Mouse (Mus musculus) testis, postnatal 10 days (tissue): Measurements from ENCODE around the gene Mul1.
A peak's percentile ranks its signal among the peaks of the same experiment; 100 is the strongest.

Experiments used
- DNase-seq: peaks from one replicate; pipeline ENCODE4 v3.0.0; 2021; ENCODE audit warnings: low spot score

Mul1 gene

GRCm38 (mm10) chr4:138440062-138440461 lies 5.6 kb downstream of the Mul1 start:
- no peak for DNase-seq

GRCm38 (mm10) chr4:138444941-138445340 lies 10.5 kb downstream of the Mul1 start:
- no peak for DNase-seq

GRCm38 (mm10) chr4:138446981-138447380 lies 12.5 kb downstream of the Mul1 start:
- DNase-seq, result no peak

- DNase-seq, result peak; percentile 93
Observed at GRCm38 (mm10) chr4:138447387-138447786, 12.9 kb downstream of the Mul1 start.

- DNase-seq, result no peak
Observed at GRCm38 (mm10) chr4:138447827-138448602, 13.5 kb downstream of the Mul1 start.

- no peak for DNase-seq
Observed at GRCm38 (mm10) chr4:138448872-138449615, 14.6 kb downstream of the Mul1 start.

- no peak for DNase-seq
Observed at GRCm38 (mm10) chr4:138449636-138450314, 15.3 kb downstream of the Mul1 start.

- no peak for DNase-seq
Observed at GRCm38 (mm10) chr4:138452306-138453096, 18.0 kb downstream of the Mul1 start.

GRCm38 (mm10) chr4:138453097-138453752 lies 18.8 kb downstream of the Mul1 start:
- no peak for DNase-seq

GRCm38 (mm10) chr4:138453753-138454570 lies 19.5 kb downstream of the Mul1 start, which contains the start of gene Camk2n1:
Gene Camk2n1 (plus strand): TSS chr4:138454314.
- DNase-seq, result peak; percentile 74

GRCm38 (mm10) chr4:138454571-138455140 lies 20.2 kb downstream of the Mul1 start:
- peak; percentile 70 for DNase-seq

GRCm38 (mm10) chr4:138455141-138455955 lies 20.9 kb downstream of the Mul1 start:
- DNase-seq, result peak; percentile 56

GRCm38 (mm10) chr4:138455956-138456341 lies 21.5 kb downstream of the Mul1 start:
- DNase-seq, result no peak

GRCm38 (mm10) chr4:138456536-138456935 lies 22.1 kb downstream of the Mul1 start:
- no peak for DNase-seq

- no peak for DNase-seq
Observed at GRCm38 (mm10) chr4:138457091-138457490, 22.6 kb downstream of the Mul1 start.

GRCm38 (mm10) chr4:138458171-138458570 lies 23.7 kb downstream of the Mul1 start:
- DNase-seq, result no peak

GRCm38 (mm10) chr4:138458735-138459440 lies 24.4 kb downstream of the Mul1 start:
- no peak for DNase-seq

GRCm38 (mm10) chr4:138459775-138460174 lies 25.3 kb downstream of the Mul1 start:
- no peak for DNase-seq

GRCm38 (mm10) chr4:138460910-138461309 lies 26.4 kb downstream of the Mul1 start:
- DNase-seq, result no peak
